Mouse (Mus musculus) small intestine, adult 2 months (tissue): ENCODE results near the gene Magi1.

Source experiments
- CTCF ChIP-seq: fragments of 200-500 bp; IDR thresholded peaks from 2 replicates; pipeline ENCODE4 v1.5.1; 2012; ENCODE audit warnings: low read depth, mild to moderate bottlenecking, control low read depth, inconsistent platforms, low read length, moderate library complexity, mixed read lengths; ENCODE audit not compliant: insufficient replicate concordance, insufficient read length; ENCODE audit errors: extremely low read depth
- POLR2A ChIP-seq: fragments of 200-500 bp; IDR thresholded peaks from 2 replicates; pipeline ENCODE4 v1.6.1; 2012; ENCODE audit warnings: low read depth, mild to moderate bottlenecking, control low read depth, inconsistent platforms, low read length, moderate library complexity

GRCm38 (mm10) chr6:94214895-94215538, 68.7 kb downstream of the Magi1 start:
- no peak for TF ChIP-seq POLR2A
- no peak for TF ChIP-seq CTCF
